Mouse (Mus musculus): Measurements from ENCODE around the gene Ttc28.

DNA sequence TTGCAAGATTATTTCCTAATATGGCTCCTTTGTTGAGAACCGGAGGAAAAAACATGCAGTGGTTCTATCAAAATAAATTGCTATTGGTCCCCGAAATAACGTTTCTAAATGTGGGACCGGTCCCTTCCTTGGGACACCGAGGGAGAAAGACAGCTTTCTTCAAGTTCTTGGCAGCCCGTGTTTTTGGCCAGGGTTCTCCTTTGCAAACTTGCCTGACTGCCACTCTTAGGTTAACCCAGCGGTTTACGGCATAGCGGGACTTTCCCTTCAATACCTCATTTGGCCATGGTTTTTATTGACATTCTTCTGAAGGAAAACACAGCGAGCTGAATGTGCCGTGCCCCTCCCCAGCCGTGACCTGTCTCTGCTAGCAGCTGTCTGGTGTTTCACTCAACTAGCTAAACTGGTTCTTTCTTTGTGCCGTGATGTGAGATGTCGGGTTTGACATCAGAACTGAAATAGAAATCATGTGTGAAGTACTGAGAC lies 100.3 kb downstream of the Ttc28 start:
- TF ChIP-seq CTCF (IDR thresholded peaks at IDR 0.05; ENCODE audit: insufficient read depth, low read length), result no peak
- no peak for TF ChIP-seq POLR2A (IDR thresholded peaks at IDR 0.05; ENCODE audit: borderline replicate concordance, extremely low read depth, low read depth, low read length)
